Mouse (Mus musculus): ENCODE measurements around the gene Stam. TPM values are rescaled to one million over a fixed set of nuclear protein-coding genes. Genes with fewer than 3 reads are reported as not detected.

The Stam gene
- polyA plus RNA-seq, 1 experiment, result 15.3 TPM

GRCm38 (mm10) chr2:14140044-14140443 lies 66.1 kb downstream of the Stam start:
- Histone ChIP-seq H3K4me1 (ENCODE audit: control insufficient read depth, insufficient read depth, low read length) (no peaks in the 10 kb centered on the region), H3K4me3 (replicated peaks; ENCODE audit: extremely low read depth, low read depth, low read length) (no peak overlapping the region)
- TF ChIP-seq POLR2A (IDR thresholded peaks at IDR 0.05; ENCODE audit: borderline replicate concordance, extremely low read depth, low read depth, low read length) (no peak), CTCF (IDR thresholded peaks at IDR 0.05; ENCODE audit: insufficient read depth, low read length) (no peak)
- no peak for DNase-seq
- WGBS, result 74% methylated on average over 2 of the region's 2 CpGs

- no peaks in the 10 kb centered on the region for H3K4me1 ChIP-seq (ENCODE audit: control insufficient read depth, insufficient read depth, low read length)
- 54% methylated on average over 3 of the region's 3 CpGs for WGBS
- DNase-seq, result no peak
- H3K4me3 ChIP-seq (replicated peaks; ENCODE audit: extremely low read depth, low read depth, low read length), result no peak overlapping the region
- TF ChIP-seq CTCF (IDR thresholded peaks at IDR 0.05; ENCODE audit: insufficient read depth, low read length), result no peak
- TF ChIP-seq POLR2A (IDR thresholded peaks at IDR 0.05; ENCODE audit: borderline replicate concordance, extremely low read depth, low read depth, low read length), result no peak
These were observed 71.4 kb downstream of the Stam start for GRCm38 (mm10) chr2:14145311-14145710.

GRCm38 (mm10) chr2:14146913-14147312 lies 73.0 kb downstream of the Stam start:
- TF ChIP-seq POLR2A (IDR thresholded peaks at IDR 0.05; ENCODE audit: borderline replicate concordance, extremely low read depth, low read depth, low read length) (no peak), CTCF (IDR thresholded peaks at IDR 0.05; ENCODE audit: insufficient read depth, low read length) (no peak)
- Histone ChIP-seq H3K4me1 (ENCODE audit: control insufficient read depth, insufficient read depth, low read length) (no peaks in the 10 kb centered on the region), H3K4me3 (replicated peaks; ENCODE audit: extremely low read depth, low read depth, low read length) (no peak overlapping the region)
- no peak for DNase-seq
- 90% methylated on average over 2 of the region's 2 CpGs for WGBS

- DNase-seq, result no peak
- no peak overlapping the region for H3K4me3 ChIP-seq (replicated peaks; ENCODE audit: extremely low read depth, low read depth, low read length)
- no peak for TF ChIP-seq POLR2A (IDR thresholded peaks at IDR 0.05; ENCODE audit: borderline replicate concordance, extremely low read depth, low read depth, low read length)
- no peak for TF ChIP-seq CTCF (IDR thresholded peaks at IDR 0.05; ENCODE audit: insufficient read depth, low read length)
- WGBS, result 91% methylated on average over 2 of the region's 2 CpGs
- no peaks in the 10 kb centered on the region for H3K4me1 ChIP-seq (ENCODE audit: control insufficient read depth, insufficient read depth, low read length)
These were observed 76.9 kb downstream of the Stam start for GRCm38 (mm10) chr2:14150829-14151228.

GRCm38 (mm10) chr2:14151854-14152253 lies 78.0 kb downstream of the Stam start:
- TF ChIP-seq POLR2A (IDR thresholded peaks at IDR 0.05; ENCODE audit: borderline replicate concordance, extremely low read depth, low read depth, low read length), result no peak
- no peak for TF ChIP-seq CTCF (IDR thresholded peaks at IDR 0.05; ENCODE audit: insufficient read depth, low read length)
- no peaks in the 10 kb centered on the region for H3K4me1 ChIP-seq (ENCODE audit: control insufficient read depth, insufficient read depth, low read length)
- no peak overlapping the region for H3K4me3 ChIP-seq (replicated peaks; ENCODE audit: extremely low read depth, low read depth, low read length)
- WGBS, result 83% methylated on average over 6 of the region's 6 CpGs
- DNase-seq, result no peak

- 68% methylated on average over 3 of the region's 3 CpGs for WGBS
- H3K4me1 ChIP-seq (ENCODE audit: control insufficient read depth, insufficient read depth, low read length), result no peaks in the 10 kb centered on the region
- DNase-seq, result no peak
- H3K4me3 ChIP-seq (replicated peaks; ENCODE audit: extremely low read depth, low read depth, low read length), result no peak overlapping the region
- no peak for TF ChIP-seq CTCF (IDR thresholded peaks at IDR 0.05; ENCODE audit: insufficient read depth, low read length)
- no peak for TF ChIP-seq POLR2A (IDR thresholded peaks at IDR 0.05; ENCODE audit: borderline replicate concordance, extremely low read depth, low read depth, low read length)
These were observed 85.1 kb downstream of the Stam start for GRCm38 (mm10) chr2:14159047-14159446.

- Histone ChIP-seq H3K4me3 (replicated peaks; ENCODE audit: extremely low read depth, low read depth, low read length) (no peak overlapping the region), H3K4me1 (ENCODE audit: control insufficient read depth, insufficient read depth, low read length) (peaks cover 5% of the 10 kb centered on the region; the same call in 1 of the 2 replicates)
- TF ChIP-seq POLR2A (IDR thresholded peaks at IDR 0.05; ENCODE audit: borderline replicate concordance, extremely low read depth, low read depth, low read length) (no peak), CTCF (IDR thresholded peaks at IDR 0.05; ENCODE audit: insufficient read depth, low read length) (no peak)
- WGBS, result 58% methylated on average over 2 of the region's 2 CpGs
- DNase-seq, result no peak
These were observed 85.9 kb downstream of the Stam start for GRCm38 (mm10) chr2:14159756-14160155.

- no peak for DNase-seq
- TF ChIP-seq CTCF (IDR thresholded peaks at IDR 0.05; ENCODE audit: insufficient read depth, low read length) (no peak), POLR2A (IDR thresholded peaks at IDR 0.05; ENCODE audit: borderline replicate concordance, extremely low read depth, low read depth, low read length) (no peak)
- H3K4me3 ChIP-seq (replicated peaks; ENCODE audit: extremely low read depth, low read depth, low read length), result no peak overlapping the region
- 38% methylated on average over 5 of the region's 5 CpGs for WGBS
- H3K4me1 ChIP-seq (ENCODE audit: control insufficient read depth, insufficient read depth, low read length), result peaks cover 12% of the 10 kb centered on the region
These were observed 90.6 kb downstream of the Stam start for GRCm38 (mm10) chr2:14164459-14165030.

- no peak overlapping the region for H3K4me3 ChIP-seq (replicated peaks; ENCODE audit: extremely low read depth, low read depth, low read length)
- TF ChIP-seq CTCF (IDR thresholded peaks at IDR 0.05; ENCODE audit: insufficient read depth, low read length), result no peak
- TF ChIP-seq POLR2A (IDR thresholded peaks at IDR 0.05; ENCODE audit: borderline replicate concordance, extremely low read depth, low read depth, low read length), result no peak
- WGBS, result 49% methylated on average over 2 of the region's 2 CpGs
- H3K4me1 ChIP-seq (ENCODE audit: control insufficient read depth, insufficient read depth, low read length), result peaks cover 12% of the 10 kb centered on the region
- no peak for DNase-seq
These were observed 91.2 kb downstream of the Stam start for GRCm38 (mm10) chr2:14165066-14165465.

GRCm38 (mm10) chr2:14165618-14166344 lies 91.9 kb downstream of the Stam start:
- DNase-seq, result no peak
- H3K4me1 ChIP-seq (ENCODE audit: control insufficient read depth, insufficient read depth, low read length), result peaks cover 12% of the 10 kb centered on the region
- TF ChIP-seq POLR2A (IDR thresholded peaks at IDR 0.05; ENCODE audit: borderline replicate concordance, extremely low read depth, low read depth, low read length) (no peak), CTCF (IDR thresholded peaks at IDR 0.05; ENCODE audit: insufficient read depth, low read length) (no peak)
- no peak overlapping the region for H3K4me3 ChIP-seq (replicated peaks; ENCODE audit: extremely low read depth, low read depth, low read length)
- WGBS, result 40% methylated on average over 3 of the region's 3 CpGs
